8 mouse cellular contexts compared by ENCODE assay signal in the genomic region with DNA sequence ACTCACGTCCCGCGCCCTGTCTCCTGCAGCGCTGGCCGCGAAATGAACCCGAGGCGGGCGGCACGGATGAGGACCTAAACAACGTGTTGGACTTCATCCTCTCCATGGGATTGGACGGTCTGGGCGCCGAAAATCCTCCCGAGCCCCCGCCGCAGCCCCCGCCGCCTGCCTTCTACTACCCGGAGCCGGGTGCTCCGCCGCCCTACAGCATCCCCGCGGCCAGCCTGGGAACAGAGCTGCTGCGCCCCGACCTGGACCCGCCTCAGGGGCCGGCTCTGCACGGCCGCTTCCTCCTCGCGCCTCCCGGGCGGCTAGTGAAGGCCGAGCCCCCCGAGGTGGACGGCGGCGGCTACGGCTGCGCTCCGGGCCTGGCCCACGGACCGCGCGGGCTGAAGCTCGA. TPM values are rescaled to one million over a fixed set of nuclear protein-coding genes. Genes with fewer than 3 reads are reported as not detected.
DNase-seq lines count a peak whose midpoint lies in the region; ATAC-seq and TF ChIP-seq lines count a peak whose summit lies in the region.

No protein-coding gene starts in this region.

- H3K27me3 ChIP-seq in heart, embryonic 11.5 days (ENCODE audit: control insufficient read depth, insufficient read depth, low read length): peaks cover 19% of the 10 kb centered on the region
- H3K27me3 ChIP-seq in C2C12 (ENCODE audit: control insufficient read depth, insufficient read depth, insufficient read length): no peaks in the 10 kb centered on the region
- H3K27me3 ChIP-seq in embryonic facial prominence, embryonic 11.5 days (ENCODE audit: control insufficient read depth, insufficient read depth, low read length): peaks cover 28% of the 10 kb centered on the region
- peaks cover 20% of the 10 kb centered on the region for H3K27me3 ChIP-seq in hindbrain, postnatal 0 days (ENCODE audit: insufficient read depth, low read length)
- peaks cover 27% of the 10 kb centered on the region for H3K27me3 ChIP-seq in midbrain, embryonic 14.5 days (ENCODE audit: control insufficient read depth, insufficient read depth, low read length)

- peak overlapping the region; percentile 76 for H3K4me3 ChIP-seq in heart, embryonic 11.5 days (ENCODE audit: low read depth, low read length)
- H3K4me3 ChIP-seq in C2C12 (ENCODE audit: insufficient read depth, poor library complexity, severe bottlenecking): peak overlapping the region; percentile 65
- H3K4me3 ChIP-seq in embryonic facial prominence, embryonic 11.5 days (ENCODE audit: low read depth, low read length): peak overlapping the region; percentile 49
- peak overlapping the region; percentile 53 for H3K4me3 ChIP-seq in hindbrain, postnatal 0 days (ENCODE audit: low read length)
- H3K4me3 ChIP-seq in midbrain, embryonic 14.5 days (replicated peaks; ENCODE audit: low read depth, low read length): peak overlapping the region; percentile 50

- peak overlapping the region; percentile 66 for H3K27ac ChIP-seq in heart, embryonic 11.5 days (ENCODE audit: low read depth, low read length)
- H3K27ac ChIP-seq in embryonic facial prominence, embryonic 11.5 days (replicated peaks; ENCODE audit: low read depth, low read length): no peak overlapping the region
- H3K27ac ChIP-seq in hindbrain, postnatal 0 days: peak overlapping the region; percentile 11; the same call in 1 of the 2 replicates
- no peak overlapping the region for H3K27ac ChIP-seq in midbrain, embryonic 14.5 days (replicated peaks; ENCODE audit: low read depth, low read length)

- no peak for DNase-seq in heart, adult 18-20 months
- DNase-seq in embryonic facial prominence, embryonic 11.5 days (ENCODE audit: low spot score): peak; percentile 26
- DNase-seq in hindbrain, postnatal 0 days (ENCODE audit: low spot score): no peak
- DNase-seq in midbrain, embryonic 14.5 days: peak; percentile 36
- no peak for DNase-seq in thymus, postnatal 0 days (ENCODE audit: low spot score)
- DNase-seq in cerebellum, adult 18-20 months: no peak

- peaks cover 24% of the 10 kb centered on the region for H3K79me2 ChIP-seq in C2C12 (ENCODE audit: control insufficient read depth, insufficient read depth)

- ATAC-seq in heart, embryonic 11.5 days (replicated peaks; ENCODE audit: insufficient number of reproducible peaks, low FRiP score, low TSS enrichment): 0 out of 2 replicates have a peak, but pooled peaks have one; percentile 2
- ATAC-seq in embryonic facial prominence, embryonic 11.5 days (replicated peaks; ENCODE audit: insufficient number of reproducible peaks, low FRiP score, low TSS enrichment, low read depth): 0 out of 2 replicates have a peak, but pooled peaks have one; percentile 18
- no peak for ATAC-seq in hindbrain, postnatal 0 days
- ATAC-seq in midbrain, embryonic 14.5 days (ENCODE audit: low FRiP score, low TSS enrichment): peak; percentile 1; the same call in 1 of the 2 replicates

- under 1% methylated on average over 47 of the region's 48 CpGs for whole genome bisulfite sequencing in heart, embryonic 11.5 days (ENCODE audit: insufficient replicate concordance)
- under 1% methylated on average over 44 of the region's 48 CpGs for WGBS in embryonic facial prominence, embryonic 11.5 days
- WGBS in hindbrain, postnatal 0 days: 5% methylated on average over 35 of the region's 48 CpGs
- WGBS in midbrain, embryonic 14.5 days: under 1% methylated on average over 48 of the region's 48 CpGs

- H3ac ChIP-seq in C2C12 (ENCODE audit: control insufficient read depth, insufficient read length, low read depth): peak overlapping the region; percentile 83

- TF ChIP-seq CTCF in C2C12 (IDR thresholded peaks at IDR 0.05; ENCODE audit: control insufficient read depth, insufficient read depth, insufficient read length): no peak
- no peak for TF ChIP-seq CTCF in hindbrain, postnatal 0 days (IDR thresholded peaks at IDR 0.05; ENCODE audit: low read depth)

- H3K4me2 ChIP-seq in heart, embryonic 11.5 days: peak overlapping the region; percentile 97
- peak overlapping the region; percentile 88 for H3K4me2 ChIP-seq in embryonic facial prominence, embryonic 11.5 days (ENCODE audit: low read depth, low read length)
- H3K4me2 ChIP-seq in hindbrain, postnatal 0 days (ENCODE audit: low read depth, low read length): peak overlapping the region; percentile 81
- H3K4me2 ChIP-seq in midbrain, embryonic 14.5 days (ENCODE audit: low read length): peak overlapping the region; percentile 77

- peaks cover 22% of the 10 kb centered on the region; the same call in 1 of the 2 replicates for H3K4me1 ChIP-seq in heart, embryonic 11.5 days (ENCODE audit: control insufficient read depth, insufficient read depth, low read length)
- H3K4me1 ChIP-seq in embryonic facial prominence, embryonic 11.5 days (ENCODE audit: control insufficient read depth, insufficient read depth, low read length): peaks cover 5% of the 10 kb centered on the region; the same call in 1 of the 2 replicates
- H3K4me1 ChIP-seq in hindbrain, postnatal 0 days (ENCODE audit: insufficient read depth, low read length): no peaks in the 10 kb centered on the region
- peaks cover 11% of the 10 kb centered on the region; the same call in 1 of the 2 replicates for H3K4me1 ChIP-seq in midbrain, embryonic 14.5 days (ENCODE audit: control insufficient read depth, insufficient read depth, low read length)

- no peaks in the 10 kb centered on the region for H3K9me3 ChIP-seq in heart, embryonic 11.5 days (replicated peaks; ENCODE audit: control insufficient read depth, low read length)
- no peaks in the 10 kb centered on the region for H3K9me3 ChIP-seq in embryonic facial prominence, embryonic 11.5 days (replicated peaks; ENCODE audit: control insufficient read depth, low read length)
- H3K9me3 ChIP-seq in hindbrain, postnatal 0 days (ENCODE audit: low read length): no peaks in the 10 kb centered on the region
- H3K9me3 ChIP-seq in midbrain, embryonic 14.5 days (ENCODE audit: control insufficient read depth, low read length): no peaks in the 10 kb centered on the region

- H3K36me3 ChIP-seq in heart, embryonic 11.5 days (ENCODE audit: control insufficient read depth, insufficient read depth, low read length): no peaks in the 10 kb centered on the region
- peaks cover 3% of the 10 kb centered on the region for H3K36me3 ChIP-seq in C2C12 (ENCODE audit: control insufficient read depth, insufficient read depth)
- no peaks in the 10 kb centered on the region for H3K36me3 ChIP-seq in embryonic facial prominence, embryonic 11.5 days (replicated peaks; ENCODE audit: control insufficient read depth, insufficient read depth, low read depth, low read length)
- H3K36me3 ChIP-seq in hindbrain, postnatal 0 days (ENCODE audit: insufficient read depth, low read length): no peaks in the 10 kb centered on the region
- no peaks in the 10 kb centered on the region for H3K36me3 ChIP-seq in midbrain, embryonic 14.5 days (ENCODE audit: control insufficient read depth, insufficient read depth, low read length)

- peaks cover 11% of the 10 kb centered on the region for H3K79me3 ChIP-seq in C2C12 (ENCODE audit: low read depth)

- peak overlapping the region; percentile 83 for H3K9ac ChIP-seq in heart, embryonic 11.5 days (ENCODE audit: low read depth, low read length)
- H3K9ac ChIP-seq in embryonic facial prominence, embryonic 11.5 days (replicated peaks; ENCODE audit: low read length): peak overlapping the region; percentile 37
- H3K9ac ChIP-seq in hindbrain, postnatal 0 days (replicated peaks; ENCODE audit: low read length): peak overlapping the region; percentile 51
- peak overlapping the region; percentile 51; the same call in 1 of the 2 replicates for H3K9ac ChIP-seq in midbrain, embryonic 14.5 days (replicated peaks; ENCODE audit: low read length)

TF ChIP-seq in C2C12, 6 proteins besides CTCF, POLR2A, EP300 and RAD21:
- no peak for TF ChIP-seq CEBPB (IDR thresholded peaks at IDR 0.05; ENCODE audit: low read depth)
- TF ChIP-seq MYOG (IDR thresholded peaks at IDR 0.05; ENCODE audit: control insufficient read depth, extremely low read depth, insufficient read length): no peak
- TF ChIP-seq MAX (IDR thresholded peaks at IDR 0.05): no peak
- TF ChIP-seq FOSL1 (IDR thresholded peaks at IDR 0.05; ENCODE audit: insufficient read depth, low read length, poor library complexity, severe bottlenecking): no peak
- TF ChIP-seq MYOD1 (IDR thresholded peaks at IDR 0.05; ENCODE audit: control insufficient read depth, insufficient read length, low read depth): no peak
- TF ChIP-seq USF1 (IDR thresholded peaks at IDR 0.05; ENCODE audit: low read depth): no peak

RNA-seq across cellular contexts. Expression of a gene that starts 0.6 kb away (rescaled TPM):
- 16.7 and 17.7 TPM in 2 replicates for polyA plus RNA-seq in heart, embryonic 11.5 days (2014; fragmentation: Nextera tagmentation; extraction: Ambion mirVana)
- 10 to 100 TPM; 74.3 to 76.9 TPM for total RNA-seq in heart, adult 18-20 months (2021)
- polyA plus RNA-seq in C2C12 (2012; fragmentation: generic; extraction: Trizol): 9.9 TPM
- polyA plus RNA-seq in embryonic facial prominence, embryonic 11.5 days (2014; fragmentation: Nextera tagmentation; extraction: Ambion mirVana): 4.4 and 4.7 TPM in 2 replicates
- total RNA-seq in hindbrain, postnatal 0 days (2014; rRNA removed): 4.3 and 8.2 TPM in 2 replicates
- 8.8 and 9.9 TPM in 2 replicates for polyA plus RNA-seq in hindbrain, postnatal 0 days (2015; fragmentation: Nextera tagmentation; extraction: Ambion mirVana)
- polyA plus RNA-seq in midbrain, embryonic 14.5 days (2014; fragmentation: Nextera tagmentation; extraction: Ambion mirVana): 3.1 and 5.7 TPM in 2 replicates
- polyA plus RNA-seq in thymus, postnatal 0 days (2015; fragmentation: Nextera tagmentation; extraction: Ambion mirVana): 16.8 and 21.4 TPM in 2 replicates

RNA-seq across cellular contexts. Expression of a gene that starts 14.3 kb away (rescaled TPM):
- 22.5 and 25.2 TPM in 2 replicates for polyA plus RNA-seq in heart, embryonic 11.5 days (2014; fragmentation: Nextera tagmentation; extraction: Ambion mirVana)
- total RNA-seq in heart, adult 18-20 months (2021): 1 to 10 TPM; 5.9 to 9.5 TPM
- 107 TPM for polyA plus RNA-seq in C2C12 (2012; fragmentation: generic; extraction: Trizol)
- polyA plus RNA-seq in embryonic facial prominence, embryonic 11.5 days (2014; fragmentation: Nextera tagmentation; extraction: Ambion mirVana): 39.9 and 42.0 TPM in 2 replicates
- total RNA-seq in hindbrain, postnatal 0 days (2014; rRNA removed): 0.36 and 1.5 TPM in 2 replicates
- 11.7 and 12.3 TPM in 2 replicates for polyA plus RNA-seq in hindbrain, postnatal 0 days (2015; fragmentation: Nextera tagmentation; extraction: Ambion mirVana)
- 13.6 and 18.2 TPM in 2 replicates for polyA plus RNA-seq in midbrain, embryonic 14.5 days (2014; fragmentation: Nextera tagmentation; extraction: Ambion mirVana)
- polyA plus RNA-seq in thymus, postnatal 0 days (2015; fragmentation: Nextera tagmentation; extraction: Ambion mirVana): 32.8 and 33.9 TPM in 2 replicates

Comparison
In these comparisons a context has a peak if more than half of its experiments do, and no peak if none do; other contexts are left out.
1. H3K27ac ChIP-seq: peak in heart, embryonic 11.5 days (single experiment) and hindbrain, postnatal 0 days (single experiment); none in embryonic facial prominence, embryonic 11.5 days (single experiment) and midbrain, embryonic 14.5 days (single experiment).
2. DNase-seq: peak in embryonic facial prominence, embryonic 11.5 days (single experiment) and midbrain, embryonic 14.5 days (single experiment); none in heart, adult 18-20 months (0 of 2), hindbrain, postnatal 0 days (single experiment), thymus, postnatal 0 days (single experiment) and cerebellum, adult 18-20 months (0 of 2).
3. Peak in every context shown above with its lines, with median percentiles within 50 percentile points of each other: H3K4me2 ChIP-seq, H3K4me3 ChIP-seq and H3K9ac ChIP-seq.